Mouse (Mus musculus): ENCODE measurements at regions not wholly inside any gene's neighbourhood (a gene's known extent, or its start where the extent isn't known, plus 50 kb on each side); places are given as distances from the start of the nearest gene placed in this dataset.
A peak's percentile ranks its signal among the peaks of the same experiment; 100 is the strongest.

DNA sequence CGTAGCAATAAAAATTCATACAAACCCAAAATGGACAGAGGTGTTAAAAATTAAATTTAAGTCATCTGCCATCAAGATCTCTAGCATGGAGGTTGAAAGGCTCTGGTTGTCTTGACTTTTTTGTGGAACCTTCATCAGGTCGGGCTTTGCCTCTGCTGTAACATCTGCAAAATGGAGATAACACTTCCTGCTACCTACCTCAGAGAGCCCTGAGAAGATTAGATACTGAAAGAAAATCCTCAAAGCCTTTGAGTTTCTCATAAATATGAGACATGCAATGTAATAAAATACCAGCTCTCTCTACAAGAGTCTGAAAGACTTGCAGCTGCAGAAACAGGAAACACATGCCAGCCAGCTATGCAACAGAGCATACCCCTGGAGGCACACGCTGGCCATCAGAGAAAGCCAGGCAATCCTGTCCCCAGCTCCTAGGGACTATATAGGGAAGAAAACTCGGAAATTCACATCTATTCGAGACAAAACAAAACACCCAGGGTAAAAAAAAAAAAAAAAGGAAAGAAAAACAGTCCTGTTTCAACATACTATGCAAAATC is 299.1 kb downstream of the Gm11361 start:
- 78% methylated on average over 5 of the region's 5 CpGs for WGBS
- Histone ChIP-seq H3K27ac (ENCODE audit: low read depth, low read length) (no peak overlapping the region), H3K4me2 (ENCODE audit: low read depth, low read length, severe bottlenecking) (no peak overlapping the region), H3K9me3 (ENCODE audit: control insufficient read depth, low read length) (no peaks in the 10 kb centered on the region), H3K27me3 (ENCODE audit: control insufficient read depth, insufficient read depth, low read length) (no peaks in the 10 kb centered on the region), H3K36me3 (ENCODE audit: control insufficient read depth, insufficient read depth, low read length) (no peaks in the 10 kb centered on the region), H3K4me1 (replicated peaks; ENCODE audit: control insufficient read depth, insufficient read depth, low read length) (no peaks in the 10 kb centered on the region), H3K9ac (ENCODE audit: low read length) (no peak overlapping the region), H3K4me3 (ENCODE audit: low read depth, low read length) (no peak overlapping the region)
- DNase-seq (ENCODE audit: low spot score) (no peak), ATAC-seq (replicated peaks; ENCODE audit: low FRiP score) (no peak)

DNA sequence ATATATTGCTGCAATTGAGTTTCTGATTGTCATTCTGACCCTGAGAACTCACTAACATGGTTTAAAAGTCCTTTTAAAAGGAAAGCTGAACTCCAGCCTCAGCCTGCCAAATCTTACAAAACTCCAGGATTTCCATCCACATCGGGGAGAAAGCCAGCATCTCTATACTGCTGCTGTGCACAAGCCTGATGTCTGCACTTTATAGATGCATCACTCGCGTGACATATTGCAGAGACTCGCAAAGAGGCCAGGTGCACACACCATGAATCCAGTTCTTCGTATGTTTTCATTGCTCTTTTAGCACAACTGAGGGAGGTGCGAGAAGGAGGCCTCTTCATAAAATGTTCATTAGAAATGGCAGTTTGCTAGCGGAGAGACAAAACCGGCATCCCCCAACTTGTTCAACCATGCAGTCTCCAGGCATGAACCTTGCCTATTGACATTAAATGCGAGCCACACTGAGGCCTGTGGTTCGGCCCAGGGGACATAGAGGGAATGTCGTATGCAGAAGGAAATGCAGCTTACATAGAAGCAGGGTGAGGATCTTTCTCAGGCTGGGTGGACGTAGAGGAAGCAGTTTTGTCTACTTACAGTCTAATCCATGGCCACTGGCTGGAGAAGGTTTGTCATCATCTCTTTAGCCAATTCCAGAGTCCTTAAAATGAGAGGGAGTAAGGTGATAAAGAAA is 297.0 kb downstream of the Gm11361 start:
- Histone ChIP-seq H3K4me1 (replicated peaks; ENCODE audit: control insufficient read depth, insufficient read depth, low read length) (no peaks in the 10 kb centered on the region), H3K27me3 (ENCODE audit: control insufficient read depth, insufficient read depth, low read length) (no peaks in the 10 kb centered on the region), H3K4me3 (ENCODE audit: low read depth, low read length) (no peak overlapping the region), H3K9ac (ENCODE audit: low read length) (no peak overlapping the region), H3K9me3 (ENCODE audit: control insufficient read depth, low read length) (no peaks in the 10 kb centered on the region), H3K27ac (ENCODE audit: low read depth, low read length) (no peak overlapping the region), H3K4me2 (ENCODE audit: low read depth, low read length, severe bottlenecking) (no peak overlapping the region), H3K36me3 (ENCODE audit: control insufficient read depth, insufficient read depth, low read length) (no peaks in the 10 kb centered on the region)
- ATAC-seq (replicated peaks; ENCODE audit: low FRiP score) (no peak), DNase-seq (ENCODE audit: low spot score) (no peak)
- 88% methylated on average over 12 of the region's 12 CpGs for WGBS

DNA sequence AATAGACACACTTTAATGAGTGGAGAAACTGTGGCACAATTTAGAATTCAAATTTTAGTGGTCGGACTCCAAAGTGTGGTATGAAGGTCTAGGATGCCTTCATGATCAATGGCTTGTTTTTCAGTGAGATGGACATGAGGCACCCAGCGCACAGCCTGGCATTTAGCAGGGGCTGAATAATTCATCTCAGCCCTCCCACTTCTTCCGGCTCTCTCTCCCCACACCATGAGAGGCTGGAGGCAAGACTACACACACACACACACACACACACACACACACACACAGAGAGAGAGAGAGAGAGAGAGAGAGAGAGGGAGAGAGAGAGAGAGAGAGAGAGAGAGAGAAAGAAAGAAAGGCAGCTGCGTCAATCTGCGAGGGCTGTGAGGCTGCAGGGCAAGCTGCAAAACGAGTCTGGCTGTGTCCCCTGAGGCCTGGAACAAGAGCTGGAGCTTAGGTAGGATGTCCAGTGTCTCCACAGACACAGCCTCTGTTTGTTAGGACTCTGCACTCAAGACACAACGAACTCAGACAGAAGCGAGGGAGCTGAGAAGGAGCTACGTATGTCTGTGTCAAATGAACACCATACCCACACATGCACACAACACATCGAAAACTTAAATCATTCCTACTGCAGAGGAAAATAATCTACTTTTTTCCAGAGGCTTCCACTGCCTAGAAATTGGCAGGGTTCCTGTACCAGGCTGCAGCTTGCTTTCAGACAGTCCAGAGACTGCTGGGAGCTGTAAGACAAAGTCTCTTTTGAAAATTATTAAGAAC is 295.8 kb downstream of the Gm11361 start:
- Histone ChIP-seq H3K27ac (ENCODE audit: low read depth, low read length) (no peak overlapping the region), H3K4me3 (ENCODE audit: low read depth, low read length) (no peak overlapping the region), H3K9me3 (ENCODE audit: control insufficient read depth, low read length) (no peaks in the 10 kb centered on the region), H3K9ac (ENCODE audit: low read length) (no peak overlapping the region), H3K27me3 (ENCODE audit: control insufficient read depth, insufficient read depth, low read length) (no peaks in the 10 kb centered on the region), H3K36me3 (ENCODE audit: control insufficient read depth, insufficient read depth, low read length) (no peaks in the 10 kb centered on the region), H3K4me2 (ENCODE audit: low read depth, low read length, severe bottlenecking) (no peak overlapping the region), H3K4me1 (replicated peaks; ENCODE audit: control insufficient read depth, insufficient read depth, low read length) (no peaks in the 10 kb centered on the region)
- WGBS = 53% methylated on average over 10 of the region's 10 CpGs
- no peak for DNase-seq (ENCODE audit: low spot score)
- no peak for ATAC-seq (replicated peaks; ENCODE audit: low FRiP score)

DNA sequence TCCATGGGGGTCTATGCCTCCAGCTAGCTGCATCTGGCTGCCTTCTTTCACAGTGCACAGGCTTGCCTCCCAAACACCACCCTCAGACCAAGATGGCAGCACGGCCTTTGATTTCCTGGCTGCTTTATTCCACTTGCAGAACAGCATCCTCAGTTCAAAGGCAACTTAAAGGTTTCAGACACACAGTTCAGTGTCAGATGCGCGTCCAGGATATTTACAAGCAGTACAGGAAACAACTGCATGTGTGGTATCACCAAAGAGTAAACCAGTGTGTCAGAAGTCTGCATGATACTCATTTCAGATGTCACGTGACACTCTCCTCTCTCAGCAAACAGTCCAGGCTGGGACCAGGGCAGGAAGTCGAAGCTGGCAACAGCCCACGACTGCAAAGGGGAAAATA is 294.2 kb downstream of the Gm11361 start:
- H3K9ac ChIP-seq (ENCODE audit: low read length) = no peak overlapping the region
- H3K27ac ChIP-seq (ENCODE audit: low read depth, low read length) = no peak overlapping the region
- no peaks in the 10 kb centered on the region for H3K4me1 ChIP-seq (replicated peaks; ENCODE audit: control insufficient read depth, insufficient read depth, low read length)
- no peak overlapping the region for H3K4me3 ChIP-seq (ENCODE audit: low read depth, low read length)
- ATAC-seq (replicated peaks; ENCODE audit: low FRiP score) = no peak
- no peaks in the 10 kb centered on the region for H3K36me3 ChIP-seq (ENCODE audit: control insufficient read depth, insufficient read depth, low read length)
- no peaks in the 10 kb centered on the region for H3K27me3 ChIP-seq (ENCODE audit: control insufficient read depth, insufficient read depth, low read length)
- no peak overlapping the region for H3K4me2 ChIP-seq (ENCODE audit: low read depth, low read length, severe bottlenecking)
- WGBS = 86% methylated on average over 6 of the region's 6 CpGs
- H3K9me3 ChIP-seq (ENCODE audit: control insufficient read depth, low read length) = no peaks in the 10 kb centered on the region
- no peak for DNase-seq (ENCODE audit: low spot score)

DNA sequence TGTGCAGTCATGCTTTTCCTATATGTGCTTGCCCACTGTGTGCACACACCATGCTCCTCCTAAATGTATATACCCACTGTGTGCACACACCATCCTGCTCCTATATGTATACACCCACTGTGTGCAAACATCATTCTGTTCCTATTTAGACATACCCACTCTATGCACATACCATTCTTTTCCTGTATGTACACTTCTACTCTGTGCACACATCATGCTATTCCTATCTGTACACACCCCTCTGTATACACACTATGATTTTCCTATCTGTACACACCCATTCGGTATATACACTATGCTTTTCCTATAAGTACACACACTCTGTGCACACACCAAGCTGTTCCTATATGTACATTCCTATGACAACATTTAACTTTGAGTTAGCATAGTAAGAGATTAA is 288.5 kb downstream of the Gm11361 start:
- no peak for DNase-seq (ENCODE audit: low spot score)
- no peaks in the 10 kb centered on the region for H3K27me3 ChIP-seq (ENCODE audit: control insufficient read depth, insufficient read depth, low read length)
- H3K9me3 ChIP-seq (ENCODE audit: control insufficient read depth, low read length) = no peaks in the 10 kb centered on the region
- H3K27ac ChIP-seq (ENCODE audit: low read depth, low read length) = no peak overlapping the region
- H3K9ac ChIP-seq (ENCODE audit: low read length) = no peak overlapping the region
- ATAC-seq (replicated peaks; ENCODE audit: low FRiP score) = 0 out of 2 replicates have a peak, but pooled peaks have one; percentile 14
- H3K4me1 ChIP-seq (replicated peaks; ENCODE audit: control insufficient read depth, insufficient read depth, low read length) = peaks cover 11% of the 10 kb centered on the region
- H3K4me3 ChIP-seq (ENCODE audit: low read depth, low read length) = no peak overlapping the region
- H3K36me3 ChIP-seq (ENCODE audit: control insufficient read depth, insufficient read depth, low read length) = no peaks in the 10 kb centered on the region
- 93% methylated on average over 1 of the region's 1 CpGs for WGBS
- H3K4me2 ChIP-seq (ENCODE audit: low read depth, low read length, severe bottlenecking) = no peak overlapping the region

DNA sequence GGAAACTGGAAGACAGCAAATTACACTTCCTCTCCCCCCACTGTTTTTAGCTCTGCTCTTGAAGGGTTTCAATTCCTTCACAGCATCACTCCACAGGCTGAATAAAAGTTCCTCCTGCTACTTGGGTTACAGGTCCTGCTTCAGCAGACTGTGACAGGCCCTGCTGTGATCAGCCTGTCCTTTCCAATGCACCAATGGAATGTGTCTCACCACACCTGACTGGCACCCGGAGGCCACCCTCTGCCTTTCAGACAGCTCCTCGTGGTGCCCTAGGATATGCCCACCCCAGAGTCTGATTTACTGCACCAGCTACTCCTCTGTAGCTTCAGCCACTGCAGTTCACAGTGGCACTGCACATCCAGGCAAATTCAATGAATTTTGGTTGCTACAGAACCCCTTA is 288.0 kb downstream of the Gm11361 start:
- Histone ChIP-seq H3K4me3 (ENCODE audit: low read depth, low read length) (no peak overlapping the region), H3K27ac (ENCODE audit: low read depth, low read length) (peak overlapping the region; percentile 63; the same call in 1 of the 2 replicates), H3K27me3 (ENCODE audit: control insufficient read depth, insufficient read depth, low read length) (no peaks in the 10 kb centered on the region), H3K4me2 (ENCODE audit: low read depth, low read length, severe bottlenecking) (no peak overlapping the region), H3K36me3 (ENCODE audit: control insufficient read depth, insufficient read depth, low read length) (no peaks in the 10 kb centered on the region), H3K4me1 (replicated peaks; ENCODE audit: control insufficient read depth, insufficient read depth, low read length) (peaks cover 11% of the 10 kb centered on the region), H3K9me3 (ENCODE audit: control insufficient read depth, low read length) (no peaks in the 10 kb centered on the region), H3K9ac (ENCODE audit: low read length) (no peak overlapping the region)
- DNase-seq (ENCODE audit: low spot score) (no peak), ATAC-seq (replicated peaks; ENCODE audit: low FRiP score) (peak; percentile 44)
- WGBS = 66% methylated on average over 2 of the region's 2 CpGs

DNA sequence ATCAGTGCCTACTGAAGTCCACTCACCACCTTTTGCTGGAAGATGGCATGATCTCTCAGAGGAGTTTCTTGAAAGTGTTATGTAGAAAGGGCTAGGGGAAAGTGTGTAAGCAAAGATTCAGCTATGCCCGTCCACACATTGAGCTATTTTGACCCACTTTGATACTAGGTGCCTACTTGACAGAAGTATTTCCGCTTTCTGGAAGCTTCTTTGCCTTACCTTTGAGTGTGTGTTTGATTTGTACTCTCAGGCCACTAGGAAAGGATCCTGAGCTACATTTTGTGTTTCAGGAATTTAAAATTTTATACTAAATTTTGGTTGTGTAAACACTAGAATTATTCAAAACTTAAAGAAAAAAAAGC is 287.5 kb downstream of the Gm11361 start:
- Histone ChIP-seq H3K4me2 (ENCODE audit: low read depth, low read length, severe bottlenecking) (no peak overlapping the region), H3K27me3 (ENCODE audit: control insufficient read depth, insufficient read depth, low read length) (no peaks in the 10 kb centered on the region), H3K27ac (ENCODE audit: low read depth, low read length) (peak overlapping the region; percentile 63), H3K9ac (ENCODE audit: low read length) (no peak overlapping the region), H3K4me3 (ENCODE audit: low read depth, low read length) (no peak overlapping the region), H3K4me1 (replicated peaks; ENCODE audit: control insufficient read depth, insufficient read depth, low read length) (peaks cover 11% of the 10 kb centered on the region), H3K36me3 (ENCODE audit: control insufficient read depth, insufficient read depth, low read length) (no peaks in the 10 kb centered on the region), H3K9me3 (ENCODE audit: control insufficient read depth, low read length) (no peaks in the 10 kb centered on the region)
- no peak for DNase-seq (ENCODE audit: low spot score)
- 60% methylated on average over 2 of the region's 2 CpGs for WGBS
- no peak for ATAC-seq (replicated peaks; ENCODE audit: low FRiP score)

DNA sequence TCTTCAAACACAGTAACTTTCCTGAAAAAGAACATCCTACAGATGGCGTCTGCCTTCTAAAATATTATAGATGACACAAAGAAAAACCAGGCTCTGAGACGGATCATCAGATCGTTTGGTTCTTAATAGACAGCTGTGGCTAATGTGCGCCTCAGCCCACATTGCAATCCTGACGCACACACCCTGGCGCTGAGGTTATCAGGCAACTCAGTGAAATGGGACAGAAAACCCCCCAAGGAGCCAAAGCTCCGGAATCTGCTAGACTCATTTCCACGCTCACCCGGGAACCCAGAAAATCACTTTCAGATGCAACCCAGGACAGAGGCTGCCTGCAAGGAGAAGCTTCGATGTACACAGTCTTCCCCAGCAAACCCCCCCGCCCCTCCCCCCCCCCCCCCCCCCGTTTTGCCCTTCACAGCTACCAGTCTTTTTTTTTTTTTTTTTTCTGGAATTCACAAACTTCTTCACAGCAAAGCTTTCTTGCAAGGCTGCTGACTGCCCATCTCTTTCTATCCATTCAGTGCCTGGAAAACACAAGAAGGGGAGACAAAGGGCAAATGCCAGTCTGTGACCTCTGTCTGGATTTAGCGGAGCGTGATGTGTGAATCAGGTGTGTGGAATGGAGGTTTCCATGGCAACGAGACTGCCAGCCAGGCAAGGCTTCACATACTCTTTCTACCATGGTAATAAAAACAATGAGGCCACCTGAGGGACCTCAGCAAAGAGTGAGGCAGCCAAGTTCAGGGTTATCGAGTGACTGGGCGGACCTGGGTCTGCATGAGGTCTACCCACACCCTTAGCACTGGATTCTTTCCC is 286.9 kb downstream of the Gm11361 start:
- Histone ChIP-seq H3K4me1 (replicated peaks; ENCODE audit: control insufficient read depth, insufficient read depth, low read length) (peaks cover 11% of the 10 kb centered on the region), H3K9me3 (ENCODE audit: control insufficient read depth, low read length) (no peaks in the 10 kb centered on the region), H3K27ac (ENCODE audit: low read depth, low read length) (peak overlapping the region; percentile 63), H3K4me3 (ENCODE audit: low read depth, low read length) (no peak overlapping the region), H3K4me2 (ENCODE audit: low read depth, low read length, severe bottlenecking) (peak overlapping the region; percentile 24; the same call in 1 of the 2 replicates), H3K27me3 (ENCODE audit: control insufficient read depth, insufficient read depth, low read length) (no peaks in the 10 kb centered on the region), H3K9ac (ENCODE audit: low read length) (peak overlapping the region; percentile 41; the same call in 1 of the 2 replicates), H3K36me3 (ENCODE audit: control insufficient read depth, insufficient read depth, low read length) (no peaks in the 10 kb centered on the region)
- 14% methylated on average over 15 of the region's 17 CpGs for WGBS
- ATAC-seq (replicated peaks; ENCODE audit: low FRiP score) (peak; percentile 83), DNase-seq (ENCODE audit: low spot score) (peak; percentile 79)

Measured in forebrain, embryonic 11.5 days (tissue).